Mouse (Mus musculus): ENCODE results near the gene Insrr. TPM values are rescaled to one million over a fixed set of nuclear protein-coding genes. Genes with fewer than 3 reads are reported as not detected.
A peak's percentile ranks its signal among the peaks of the same experiment; 100 is the strongest.

The Insrr gene
- polyA plus RNA-seq, 1 experiment from 2014 or later: not detected

DNA sequence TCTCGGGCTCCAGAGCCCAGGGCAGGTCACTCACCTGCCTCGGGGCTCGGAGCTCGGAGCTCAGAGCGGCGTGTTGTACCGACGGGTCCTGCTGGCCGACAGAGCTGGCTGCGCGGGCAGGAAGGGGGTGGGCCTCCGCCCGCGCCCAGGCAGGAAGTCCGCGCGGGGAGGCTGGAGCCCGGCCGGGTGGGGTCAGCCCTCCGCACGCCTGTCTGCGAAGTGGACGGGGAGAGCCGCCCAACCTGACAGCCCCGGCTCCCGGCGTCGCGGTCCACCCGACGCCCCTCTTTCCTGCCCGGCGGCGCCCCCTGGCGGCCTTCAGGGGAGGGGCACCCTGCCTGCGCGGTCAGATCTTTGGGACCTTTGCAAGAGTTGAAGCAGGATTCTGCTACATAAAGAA is 27.9 kb upstream of the Insrr start:
- no peaks in the 10 kb centered on the region for H3K27me3 ChIP-seq (ENCODE audit: insufficient read depth, low read length)
- H3K4me3 ChIP-seq (ENCODE audit: low read depth, low read length): peak overlapping the region; percentile 54
- H3K4me1 ChIP-seq (ENCODE audit: insufficient read depth): peaks cover 19% of the 10 kb centered on the region
- no peaks in the 10 kb centered on the region for H3K36me3 ChIP-seq (replicated peaks; ENCODE audit: insufficient read depth, low read length)
- under 1% methylated on average over 32 of the region's 37 CpGs for WGBS (ENCODE audit: insufficient replicate concordance)
- H3K9ac ChIP-seq (replicated peaks): peak overlapping the region; percentile 62
- peak overlapping the region; percentile 65 for H3K4me2 ChIP-seq (ENCODE audit: low read depth, low read length)
- H3K27ac ChIP-seq (ENCODE audit: low read depth): peak overlapping the region; percentile 67
- peak; percentile 82 for DNase-seq
- no peaks in the 10 kb centered on the region for H3K9me3 ChIP-seq (ENCODE audit: low read length)
- TF ChIP-seq EP300 (IDR thresholded peaks at IDR 0.05; ENCODE audit: low read depth) (no peak), CTCF (IDR thresholded peaks at IDR 0.05; ENCODE audit: low read depth) (peak; percentile 88)
- ATAC-seq: peak; percentile 58

DNA sequence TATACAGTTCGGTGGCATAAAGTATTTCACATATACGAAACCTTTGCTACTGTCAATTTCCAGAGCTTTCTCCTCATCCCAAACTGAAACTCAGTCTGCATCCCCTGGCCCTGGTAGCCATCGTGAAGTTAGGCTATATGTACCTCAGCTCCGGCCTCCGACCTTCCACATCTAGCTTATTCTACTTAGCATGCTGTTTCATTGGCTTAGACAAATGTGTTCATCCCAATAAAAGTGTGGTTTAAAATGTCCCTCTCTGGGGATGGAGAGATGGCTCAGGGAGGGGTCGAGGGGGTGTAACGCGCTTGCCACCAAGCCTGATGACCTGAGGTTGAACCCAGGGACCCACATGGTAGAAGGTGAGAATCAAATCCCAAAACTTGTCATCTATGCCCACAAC is 27.2 kb upstream of the Insrr start:
- Histone ChIP-seq H3K27ac (ENCODE audit: low read depth) (no peak overlapping the region), H3K4me3 (ENCODE audit: low read depth, low read length) (no peak overlapping the region), H3K4me2 (ENCODE audit: low read depth, low read length) (no peak overlapping the region), H3K9ac (replicated peaks) (no peak overlapping the region), H3K36me3 (replicated peaks; ENCODE audit: insufficient read depth, low read length) (no peaks in the 10 kb centered on the region), H3K9me3 (ENCODE audit: low read length) (no peaks in the 10 kb centered on the region), H3K27me3 (ENCODE audit: insufficient read depth, low read length) (no peaks in the 10 kb centered on the region), H3K4me1 (ENCODE audit: insufficient read depth) (peaks cover 21% of the 10 kb centered on the region)
- no peak for TF ChIP-seq CTCF (IDR thresholded peaks at IDR 0.05; ENCODE audit: low read depth)
- TF ChIP-seq EP300 (IDR thresholded peaks at IDR 0.05; ENCODE audit: low read depth): no peak
- WGBS (ENCODE audit: insufficient replicate concordance): 65% methylated on average over 8 of the region's 8 CpGs
- no peak for DNase-seq
- no peak for ATAC-seq

DNA sequence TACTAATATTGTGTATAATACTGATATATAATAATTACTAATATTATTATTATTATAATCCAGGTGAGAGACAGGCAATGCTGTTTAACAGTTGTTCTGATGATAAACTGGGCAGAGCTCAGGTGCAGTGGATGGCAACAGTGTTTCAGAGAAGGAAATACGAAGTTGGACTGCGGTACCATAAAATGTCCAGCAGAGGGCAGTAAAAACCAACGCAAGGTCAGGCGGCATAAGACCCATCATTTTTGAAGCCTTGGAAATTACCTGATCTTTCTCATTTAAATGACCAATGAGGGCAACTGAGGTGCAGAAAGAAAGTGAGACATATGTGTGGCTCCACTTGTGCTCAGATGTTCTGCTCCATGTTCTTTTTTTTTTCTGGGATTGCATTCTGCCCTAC is 26.5 kb upstream of the Insrr start:
- no peak overlapping the region for H3K4me2 ChIP-seq (ENCODE audit: low read depth, low read length)
- no peaks in the 10 kb centered on the region for H3K9me3 ChIP-seq (ENCODE audit: low read length)
- WGBS (ENCODE audit: insufficient replicate concordance): 2% methylated on average over 4 of the region's 4 CpGs
- peak; percentile 43 for DNase-seq
- H3K27ac ChIP-seq (ENCODE audit: low read depth): no peak overlapping the region
- H3K27me3 ChIP-seq (ENCODE audit: insufficient read depth, low read length): no peaks in the 10 kb centered on the region
- H3K9ac ChIP-seq (replicated peaks): no peak overlapping the region
- H3K4me1 ChIP-seq (ENCODE audit: insufficient read depth): peaks cover 21% of the 10 kb centered on the region
- H3K4me3 ChIP-seq (ENCODE audit: low read depth, low read length): no peak overlapping the region
- no peaks in the 10 kb centered on the region for H3K36me3 ChIP-seq (replicated peaks; ENCODE audit: insufficient read depth, low read length)
- peak; percentile 92 for TF ChIP-seq CTCF (IDR thresholded peaks at IDR 0.05; ENCODE audit: low read depth)
- TF ChIP-seq EP300 (IDR thresholded peaks at IDR 0.05; ENCODE audit: low read depth): no peak
- no peak for ATAC-seq

DNA sequence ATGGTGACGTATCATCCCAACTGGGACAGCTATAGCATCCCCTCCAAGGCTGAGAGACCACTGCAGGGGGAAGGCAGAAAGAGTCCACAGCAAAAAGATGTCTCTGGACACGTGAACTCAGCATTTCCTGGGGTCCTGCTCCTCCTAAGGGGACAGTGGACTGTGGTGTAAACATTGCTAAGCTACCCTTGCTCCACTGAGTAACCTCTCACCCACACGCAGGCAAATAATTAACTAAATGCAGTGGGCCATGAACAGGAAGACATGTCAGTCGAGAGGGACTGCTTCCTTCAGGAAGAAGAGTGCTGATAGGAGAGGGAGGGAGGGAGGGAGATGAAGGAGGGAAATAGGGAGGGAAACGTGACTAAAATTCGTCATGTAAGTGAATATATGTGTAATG is 25.7 kb upstream of the Insrr start:
- WGBS (ENCODE audit: insufficient replicate concordance): 19% methylated on average over 6 of the region's 6 CpGs
- Histone ChIP-seq H3K9me3 (ENCODE audit: low read length) (no peaks in the 10 kb centered on the region), H3K4me1 (ENCODE audit: insufficient read depth) (peaks cover 20% of the 10 kb centered on the region), H3K27me3 (ENCODE audit: insufficient read depth, low read length) (no peaks in the 10 kb centered on the region), H3K4me2 (ENCODE audit: low read depth, low read length) (0 out of 2 replicates have a peak overlapping the region, but pooled peaks have one; percentile 14), H3K27ac (ENCODE audit: low read depth) (peak overlapping the region; percentile 74), H3K9ac (replicated peaks) (no peak overlapping the region), H3K36me3 (replicated peaks; ENCODE audit: insufficient read depth, low read length) (no peaks in the 10 kb centered on the region), H3K4me3 (ENCODE audit: low read depth, low read length) (no peak overlapping the region)
- DNase-seq (peak; percentile 41), ATAC-seq (peak; percentile 76)
- no peak for TF ChIP-seq EP300 (IDR thresholded peaks at IDR 0.05; ENCODE audit: low read depth)
- TF ChIP-seq CTCF (IDR thresholded peaks at IDR 0.05; ENCODE audit: low read depth): no peak

DNA sequence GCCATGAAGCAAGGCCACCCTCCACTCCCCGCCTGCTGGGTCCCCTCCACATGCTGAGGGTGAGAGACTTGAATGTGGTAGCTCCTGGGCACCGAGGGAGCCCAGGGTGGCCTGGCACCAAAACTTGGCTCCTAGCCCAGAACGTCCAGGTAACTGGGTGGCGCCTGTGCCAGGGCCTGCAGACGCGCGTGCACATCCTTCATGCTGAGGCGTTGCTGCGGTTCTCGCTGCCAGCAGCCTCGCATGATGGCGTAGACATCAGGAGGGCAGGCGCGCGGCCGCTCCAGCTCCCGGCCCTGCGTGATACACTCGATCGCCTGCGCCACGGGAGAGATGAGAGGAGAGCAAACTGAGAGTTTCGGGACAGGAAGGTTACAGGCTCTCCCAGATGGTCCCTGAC is 18.5 kb upstream of the Insrr start:
- TF ChIP-seq CTCF (IDR thresholded peaks at IDR 0.05; ENCODE audit: low read depth) (no peak), EP300 (IDR thresholded peaks at IDR 0.05; ENCODE audit: low read depth) (no peak)

DNA sequence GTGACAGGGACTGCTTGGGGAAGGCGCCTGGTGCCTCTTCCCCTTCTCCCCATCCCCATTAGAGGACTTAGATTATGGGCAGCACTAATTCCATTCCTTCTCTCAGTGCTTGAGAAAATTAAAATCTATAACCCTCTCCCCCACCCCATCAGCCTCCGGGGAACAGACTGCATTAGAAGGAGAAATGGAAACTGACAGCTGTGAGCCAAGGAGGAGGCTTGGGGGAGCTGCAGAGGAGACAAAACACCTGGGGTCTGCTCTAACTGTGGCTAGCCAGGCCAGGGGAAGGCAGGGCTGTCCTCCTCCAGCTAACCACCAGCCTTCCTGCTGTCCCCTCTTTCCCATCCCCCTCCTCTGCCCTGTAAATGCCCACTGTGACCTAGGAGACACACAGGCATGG is 17.7 kb upstream of the Insrr start:
- DNase-seq: no peak
- ATAC-seq: no peak
- H3K36me3 ChIP-seq (replicated peaks; ENCODE audit: insufficient read depth, low read length): no peaks in the 10 kb centered on the region
- no peaks in the 10 kb centered on the region for H3K27me3 ChIP-seq (ENCODE audit: insufficient read depth, low read length)
- H3K9me3 ChIP-seq (ENCODE audit: low read length): no peaks in the 10 kb centered on the region
- no peak overlapping the region for H3K27ac ChIP-seq (ENCODE audit: low read depth)
- H3K4me3 ChIP-seq (ENCODE audit: low read depth, low read length): no peak overlapping the region
- WGBS (ENCODE audit: insufficient replicate concordance): 55% methylated on average over 2 of the region's 2 CpGs
- 0 out of 2 replicates have a peak, but pooled peaks cover 2% of the 10 kb centered on the region for H3K4me1 ChIP-seq (ENCODE audit: insufficient read depth)
- no peak overlapping the region for H3K9ac ChIP-seq (replicated peaks)
- TF ChIP-seq EP300 (IDR thresholded peaks at IDR 0.05; ENCODE audit: low read depth) (no peak), CTCF (IDR thresholded peaks at IDR 0.05; ENCODE audit: low read depth) (no peak)
- no peak overlapping the region for H3K4me2 ChIP-seq (ENCODE audit: low read depth, low read length)

More for the DNA sequence above, 18.5 kb upstream of the Insrr start:
- Histone ChIP-seq H3K4me2 (ENCODE audit: low read depth, low read length) (no peak overlapping the region), H3K9ac (replicated peaks) (no peak overlapping the region), H3K27ac (ENCODE audit: low read depth) (no peak overlapping the region), H3K4me1 (ENCODE audit: insufficient read depth) (peaks cover 5% of the 10 kb centered on the region; the same call in 1 of the 2 replicates), H3K36me3 (replicated peaks; ENCODE audit: insufficient read depth, low read length) (no peaks in the 10 kb centered on the region), H3K4me3 (ENCODE audit: low read depth, low read length) (no peak overlapping the region), H3K27me3 (ENCODE audit: insufficient read depth, low read length) (no peaks in the 10 kb centered on the region), H3K9me3 (ENCODE audit: low read length) (no peaks in the 10 kb centered on the region)
- DNase-seq (no peak), ATAC-seq (no peak)
- 65% methylated on average over 23 of the region's 23 CpGs for WGBS (ENCODE audit: insufficient replicate concordance)
